Mouse (Mus musculus) thymus, adult 2 months (tissue): ENCODE measurements around the gene Gprc5b.

ENCODE experiments used
- CTCF ChIP-seq: fragments of 200-500 bp; IDR thresholded peaks from 2 replicates; pipeline ENCODE4 v1.5.1; 2012; ENCODE audit warnings: mild to moderate bottlenecking, control low read depth, low read length, moderate library complexity, borderline replicate concordance; ENCODE audit not compliant: control insufficient read depth, poor library complexity, insufficient read depth; ENCODE audit errors: extremely low read depth
- POLR2A ChIP-seq: fragments of 200-500 bp; IDR thresholded peaks from 2 replicates; pipeline ENCODE4 v1.6.1; 2012; ENCODE audit warnings: mild to moderate bottlenecking, low read length, control low read depth, moderate library complexity; ENCODE audit not compliant: control insufficient read depth, poor library complexity, insufficient read depth; ENCODE audit errors: extremely low read depth

DNA sequence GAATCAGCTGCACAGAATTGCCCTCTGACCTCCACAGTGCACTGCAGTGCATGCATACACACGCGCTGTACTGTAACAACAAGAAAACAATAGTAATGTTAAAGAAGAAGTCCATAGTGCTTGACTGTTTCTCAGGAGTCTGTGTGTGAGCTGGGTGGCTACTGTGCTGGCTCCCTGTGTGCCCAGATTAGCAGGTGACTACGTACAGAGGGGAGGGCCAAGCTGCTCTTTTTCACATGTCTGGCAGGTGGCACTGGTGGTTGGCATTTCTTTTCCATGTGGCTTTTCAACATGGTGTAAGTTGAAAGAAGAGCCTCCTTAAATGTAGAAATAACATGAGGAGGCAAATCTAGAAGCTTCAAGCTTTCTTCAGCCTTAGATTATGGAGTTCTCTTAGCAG, 66.7 kb downstream of the Gprc5b start:
- TF ChIP-seq CTCF: no peak
- no peak for TF ChIP-seq POLR2A
